Mouse (Mus musculus): ENCODE results near the gene Gusb. TPM values are rescaled to one million over a fixed set of nuclear protein-coding genes. Genes with fewer than 3 reads are reported as not detected.

Gene Gusb
- total RNA-seq, 4 experiments from 2014 or later: 7.2 to 9.1 (median 8.4) TPM

GRCm38 (mm10) chr5:129974866-129975311, 28.0 kb downstream of the Gusb start:
- DNase-seq (ENCODE audit: low spot score in 2 of 2): no peak

- no peak for DNase-seq (ENCODE audit: low spot score in 2 of 2)
These were observed 28.5 kb downstream of the Gusb start for GRCm38 (mm10) chr5:129974354-129974753.

- no peak for DNase-seq (ENCODE audit: low spot score in 2 of 2)
These were observed 31.4 kb downstream of the Gusb start for GRCm38 (mm10) chr5:129971491-129971890.

DNA sequence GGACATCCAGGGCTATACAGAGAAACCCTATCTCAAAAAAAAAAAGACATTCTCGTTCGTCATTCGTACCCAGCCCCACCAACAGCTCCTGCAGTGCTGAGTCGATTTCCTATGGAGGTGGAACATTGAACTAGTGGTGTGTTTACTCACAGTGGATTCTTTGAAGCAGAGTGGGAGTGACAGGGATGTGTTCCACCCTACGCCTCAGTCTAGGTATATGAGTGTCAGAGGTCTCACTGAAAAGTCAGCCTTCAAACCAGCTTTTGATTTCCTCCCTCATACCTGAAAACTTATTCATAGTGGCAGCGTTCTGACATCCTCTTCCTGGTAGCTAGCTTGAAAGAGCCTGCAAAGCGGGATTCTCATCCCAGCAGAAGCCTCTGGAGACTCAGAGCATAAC, 34.4 kb downstream of the Gusb start:
- no peak for DNase-seq (ENCODE audit: low spot score in 2 of 2)

DNA sequence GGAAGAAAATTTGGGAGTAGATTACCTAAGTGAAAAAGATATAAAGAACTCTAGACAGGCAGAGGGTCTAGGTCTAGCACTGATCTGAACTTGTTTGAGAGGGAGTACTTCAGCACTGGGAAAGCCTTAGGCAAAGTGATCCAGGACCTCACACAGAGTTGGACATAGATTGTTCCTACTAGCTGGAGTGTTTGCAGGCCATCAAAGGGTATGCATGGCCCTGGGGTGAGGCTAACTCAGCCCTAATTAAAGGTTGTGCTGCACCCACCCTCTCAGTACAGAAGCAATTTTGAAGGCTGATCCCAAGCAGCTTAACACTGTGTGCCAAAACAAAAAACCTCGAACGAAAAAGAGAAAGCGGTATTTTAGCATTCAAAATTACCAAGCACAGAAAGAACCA, 36.4 kb downstream of the Gusb start:
- no peak for DNase-seq (ENCODE audit: low spot score in 2 of 2)

DNA sequence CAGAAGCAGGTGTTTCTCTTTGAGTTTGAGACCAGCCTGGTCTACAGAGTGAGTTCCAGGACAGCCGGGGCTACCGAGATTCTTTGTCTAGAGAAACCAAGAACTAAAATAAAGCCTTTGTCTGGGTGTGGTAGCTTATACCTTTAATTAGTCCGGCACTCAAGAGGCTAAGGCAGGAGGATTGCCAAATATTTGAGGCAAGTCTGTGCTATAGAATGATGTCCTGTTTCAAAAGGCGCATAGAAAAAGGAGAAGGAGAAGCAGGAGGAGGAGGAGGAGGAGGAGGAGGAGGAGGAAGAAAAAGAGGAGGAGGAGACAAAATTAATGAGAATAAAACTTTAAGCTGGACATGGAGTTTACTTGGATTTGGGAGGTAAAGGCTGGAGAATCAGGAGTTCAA, 39.6 kb downstream of the Gusb start:
- DNase-seq (ENCODE audit: low spot score in 2 of 2): no peak

- no peak for DNase-seq (ENCODE audit: low spot score in 2 of 2)
These were observed 47.1 kb downstream of the Gusb start for GRCm38 (mm10) chr5:129955792-129956191.

GRCm38 (mm10) chr5:129954473-129955254, 48.2 kb downstream of the Gusb start:
- peak; percentile 73 to 79 for DNase-seq (ENCODE audit: low spot score in 2 of 2)

DNA sequence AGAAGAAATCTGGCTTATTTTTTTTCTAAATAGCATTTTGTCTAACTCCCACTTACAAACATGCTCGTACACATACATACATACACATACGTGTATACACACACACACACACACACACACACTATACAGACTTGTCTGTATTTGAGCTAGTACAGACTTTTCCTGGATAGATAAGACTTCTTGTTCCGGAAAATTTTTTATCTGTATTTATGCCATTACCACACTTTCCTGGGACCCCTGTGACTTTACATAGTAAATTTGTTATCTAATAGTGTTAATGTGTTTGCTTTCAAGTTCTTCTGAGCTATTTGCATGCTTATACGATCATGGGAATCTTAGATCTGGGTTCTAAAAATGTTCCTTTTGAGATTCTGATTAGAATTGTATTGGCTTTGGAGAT, 50.7 kb downstream of the Gusb start:
- DNase-seq (ENCODE audit: low spot score in 2 of 2): no peak

GRCm38 (mm10) chr5:129947528-129948033, 55.3 kb downstream of the Gusb start:
- no peak for DNase-seq (ENCODE audit: low spot score in 2 of 2)

DNA sequence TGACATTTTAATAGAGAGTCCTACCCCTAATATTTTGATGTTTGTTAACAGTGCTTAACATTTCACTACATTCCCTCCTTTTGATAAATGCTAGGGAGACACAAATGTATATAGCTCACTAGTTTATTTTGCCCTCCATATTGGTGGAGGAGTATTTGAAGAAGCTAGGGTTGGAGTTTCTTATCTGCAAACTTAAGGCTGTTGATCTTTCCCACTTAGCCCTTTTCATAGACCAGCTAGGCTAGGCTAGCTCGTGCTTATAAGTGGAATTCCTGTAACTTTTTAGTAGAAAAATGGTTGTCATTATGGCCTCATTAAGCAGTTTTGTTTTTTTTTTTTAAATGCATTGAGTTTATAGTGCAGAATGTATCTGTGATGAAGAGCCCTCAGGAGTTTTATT, 59.4 kb downstream of the Gusb start:
- DNase-seq (ENCODE audit: low spot score in 2 of 2): no peak

DNA sequence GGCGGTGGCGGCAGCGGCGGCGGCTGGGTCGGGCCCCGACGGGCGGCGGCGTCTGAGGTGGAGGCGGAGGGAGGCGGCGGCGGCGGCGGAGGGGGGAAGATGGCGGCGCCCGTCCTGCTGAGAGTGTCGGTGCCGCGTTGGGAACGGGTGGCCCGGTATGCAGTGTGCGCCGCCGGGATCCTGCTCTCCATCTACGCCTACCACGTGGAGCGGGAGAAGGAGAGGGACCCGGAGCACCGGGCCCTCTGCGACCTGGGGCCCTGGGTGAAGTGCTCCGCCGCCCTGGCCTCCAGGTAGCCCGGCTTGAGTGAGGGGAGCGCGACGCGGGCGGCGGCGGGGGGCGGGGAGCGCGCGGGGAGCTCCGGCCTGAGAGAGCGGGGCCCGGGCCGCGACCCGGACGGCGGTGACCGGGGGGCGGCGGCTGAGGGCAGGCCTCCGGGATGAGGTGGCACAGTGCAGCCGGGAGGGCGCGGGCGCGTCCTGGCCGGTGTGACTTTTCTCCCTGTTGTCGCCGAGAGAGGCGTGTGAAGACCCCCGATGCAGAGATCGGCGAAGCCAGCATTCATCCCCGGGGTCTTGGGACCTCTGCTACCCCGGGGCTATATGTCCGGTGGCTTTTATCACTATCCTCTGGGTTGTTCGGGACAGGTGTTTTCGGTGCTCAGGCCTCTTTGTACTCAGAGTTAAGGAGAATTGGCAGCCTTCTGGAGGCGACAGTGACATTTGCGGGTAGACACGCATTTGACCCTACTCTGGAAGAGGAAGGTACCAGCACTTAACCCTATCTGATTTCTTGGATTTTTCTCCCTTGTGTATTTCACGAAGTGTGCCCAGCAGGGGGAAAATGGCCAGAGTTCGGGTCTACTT, 60.5 kb downstream of the Gusb start:
- DNase-seq (ENCODE audit: low spot score in 2 of 2): peak; percentile 18 to 33

GRCm38 (mm10) chr5:129941495-129942045, 61.3 kb downstream of the Gusb start, which contains the start of gene Vkorc1l1:
Vkorc1l1 (plus strand) TSS chr5:129941970.
- DNase-seq (ENCODE audit: low spot score in 2 of 2): peak; percentile 96 to 97

GRCm38 (mm10) chr5:129940736-129941494, 61.9 kb downstream of the Gusb start:
- no peak for DNase-seq (ENCODE audit: low spot score in 2 of 2)

DNA sequence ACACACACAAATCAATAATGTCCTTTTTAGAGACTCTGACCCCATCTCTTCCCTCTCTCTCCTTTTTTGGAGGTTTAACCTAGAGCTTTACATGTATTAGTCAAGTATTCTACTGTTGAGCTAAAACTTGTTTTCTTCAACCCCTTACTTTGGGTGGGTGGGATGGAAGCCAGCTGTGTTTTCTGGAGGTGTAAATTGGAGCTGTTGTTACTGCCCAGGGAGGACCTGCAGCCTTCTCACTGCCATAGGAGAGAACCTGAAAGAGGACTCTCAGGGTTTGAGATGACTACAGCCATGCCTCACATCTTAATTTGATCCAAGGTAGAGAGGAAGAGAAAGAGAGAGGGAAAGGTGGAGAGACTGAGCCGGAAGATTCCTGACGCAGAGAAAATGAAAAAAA, 62.6 kb downstream of the Gusb start:
- DNase-seq (ENCODE audit: low spot score in 2 of 2): no peak

Other genes with a start within 250 kb of the Gusb start
- 10 to 100 TPM; 11.6 to 15.4 (median 14.8) TPM for gene Psph, start 215.6 kb downstream of the Gusb start, total RNA-seq (2022)
- gene Sumf2, start 156.1 kb downstream of the Gusb start, total RNA-seq (2022): 10 to 100 TPM in 2 of 4 experiments, 1 to 10 TPM in 2; 6.7 to 13.1 (median 10.5) TPM
- gene Chchd2, start 115.6 kb downstream of the Gusb start, total RNA-seq (2022): 100 to 1,000 TPM; 640 to 672 (median 655) TPM
- gene Zbed5, start 107.3 kb downstream of the Gusb start, total RNA-seq (2022): under 1 TPM; 0.25 to 0.59 (median 0.46) TPM
- 100 to 1,000 TPM; 317 to 357 (median 343) TPM for gene Phkg1, start 104.5 kb downstream of the Gusb start, total RNA-seq (2022)
- gene Nupr1l, start 94.5 kb downstream of the Gusb start, total RNA-seq (2022): under 1 TPM in 1 of 4 experiments, not detected in 3; 0.44 TPM
- 10 to 100 TPM; 22.4 to 29.6 (median 24.0) TPM for gene Vkorc1l1, start 61.1 kb downstream of the Gusb start, total RNA-seq (2022)
- gene Asl, start 26.2 kb upstream of the Gusb start, total RNA-seq (2022): 10 to 100 TPM in 3 of 4 experiments, 1 to 10 TPM in 1; 8.4 to 16.5 (median 11.7) TPM
- 10 to 100 TPM; 18.0 to 22.5 (median 20.7) TPM for gene Crcp, start 26.2 kb upstream of the Gusb start, total RNA-seq (2022)
- 1 to 10 TPM; 3.7 to 4.5 (median 4.0) TPM for gene Tpst1, start 70.3 kb upstream of the Gusb start, total RNA-seq (2022)
- gene Kctd7, start 141.8 kb upstream of the Gusb start, total RNA-seq (2022): 1 to 10 TPM; 2.0 to 4.1 (median 3.5) TPM
- gene Rabgef1, start 168.7 kb upstream of the Gusb start, total RNA-seq (2022): 100 to 1,000 TPM in 3 of 4 experiments, 10 to 100 TPM in 1; 94.6 to 134 (median 116) TPM
- gene Tmem248, start 214.0 kb upstream of the Gusb start, total RNA-seq (2022): 10 to 100 TPM; 52.7 to 61.0 (median 55.8) TPM

Data from gastrocnemius, adult 8-10 months (tissue).